Mouse (Mus musculus) urinary bladder, adult 2 months (tissue): ENCODE measurements around the gene Plppr3. TPM values are rescaled to one million over a fixed set of nuclear protein-coding genes. Genes with fewer than 3 reads are reported as not detected.

ENCODE experiments used
- DNase-seq: peaks from one replicate; pipeline ENCODE4 v3.0.0; 2022; ENCODE audit warnings: low spot score
- polyA plus RNA-seq: library from polyadenylated mRNA; depleted of rRNA; stranded (reverse); fragments of >200 nt; gene quantifications from 2 replicates; pipeline ENCODE4 v1.2.3, GENCODE M21; 2012; rRNA removed

Plppr3 gene
- polyA plus RNA-seq, 1 experiment: 1.8 TPM

DNA sequence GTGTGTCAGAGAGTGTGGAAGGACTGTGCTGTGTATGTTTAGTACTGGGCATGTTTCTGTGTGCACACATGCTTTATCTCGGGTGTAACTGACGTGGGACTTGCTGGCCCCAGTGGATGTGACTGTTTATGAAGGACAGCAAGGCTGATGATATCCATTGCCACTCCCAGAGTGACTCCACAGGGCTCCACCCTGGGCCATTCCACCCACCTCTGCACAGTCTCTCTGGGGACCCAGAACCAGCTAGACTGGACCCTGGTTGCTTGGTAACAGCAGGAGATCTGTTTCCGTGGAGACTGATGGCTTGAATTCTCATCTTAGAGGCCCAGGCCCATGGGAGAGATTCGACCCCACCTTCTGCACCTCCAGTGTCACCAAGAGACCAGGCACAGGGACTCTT, 56.2 kb downstream of the Plppr3 start:
- DNase-seq: no peak

DNA sequence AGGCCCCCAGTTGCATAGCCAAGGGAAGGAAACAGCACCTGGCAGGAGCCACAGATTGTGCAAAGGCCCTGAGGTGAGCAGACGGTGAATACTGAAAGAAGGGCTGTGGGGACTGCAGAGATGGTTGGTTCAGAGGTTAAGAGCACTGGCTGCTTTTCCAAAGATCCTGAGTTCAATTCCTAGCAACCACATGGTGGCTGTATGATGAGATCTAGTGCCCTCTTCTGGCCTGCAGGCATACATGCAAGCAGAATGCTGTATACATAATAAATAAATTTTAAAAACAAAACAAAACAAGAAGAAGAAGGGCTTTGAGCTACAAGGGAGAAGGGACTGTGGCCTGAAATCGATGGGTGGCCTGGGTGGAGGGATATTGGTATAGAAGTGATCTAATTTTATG, 57.3 kb downstream of the Plppr3 start:
- DNase-seq: no peak

DNA sequence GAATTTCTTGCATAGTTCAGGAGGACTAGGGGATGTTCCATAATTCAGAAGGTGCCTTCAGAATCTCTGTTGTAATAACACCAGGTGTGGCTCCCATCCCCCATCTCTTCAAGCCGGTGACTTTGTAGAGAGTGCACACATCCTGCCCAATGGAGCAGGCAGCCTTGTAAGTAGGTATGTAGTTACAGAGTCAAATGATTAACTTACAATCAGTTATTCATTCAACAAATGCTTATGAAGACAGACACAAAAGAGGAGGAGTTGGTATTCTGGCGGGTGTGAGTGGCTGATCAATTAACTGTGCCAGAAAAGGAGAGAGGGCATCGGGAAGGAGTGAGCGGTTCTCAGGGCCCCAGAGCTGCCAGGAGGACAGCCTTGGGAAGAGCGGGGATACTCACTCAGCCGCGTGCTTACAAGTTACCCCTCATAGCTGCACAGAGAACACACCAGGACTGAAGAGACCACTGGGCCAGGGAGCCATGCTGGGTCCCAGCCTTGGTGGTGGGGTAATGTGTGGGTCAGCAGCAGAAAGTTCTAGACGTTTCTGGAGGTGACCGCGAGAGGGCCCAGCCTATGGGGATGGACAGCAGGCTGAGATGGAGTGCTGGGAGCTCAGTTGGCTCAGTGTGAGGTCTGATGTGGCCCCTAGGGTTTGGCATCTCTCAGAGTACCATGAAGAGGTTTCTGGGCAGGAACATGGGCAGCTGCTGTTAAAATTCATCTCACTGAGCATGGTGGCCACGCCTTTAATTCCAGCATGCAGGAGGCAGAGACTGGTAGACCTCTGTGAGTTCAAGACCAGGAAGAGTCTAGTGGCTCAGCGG, 58.6 kb downstream of the Plppr3 start:
- no peak for DNase-seq

DNA sequence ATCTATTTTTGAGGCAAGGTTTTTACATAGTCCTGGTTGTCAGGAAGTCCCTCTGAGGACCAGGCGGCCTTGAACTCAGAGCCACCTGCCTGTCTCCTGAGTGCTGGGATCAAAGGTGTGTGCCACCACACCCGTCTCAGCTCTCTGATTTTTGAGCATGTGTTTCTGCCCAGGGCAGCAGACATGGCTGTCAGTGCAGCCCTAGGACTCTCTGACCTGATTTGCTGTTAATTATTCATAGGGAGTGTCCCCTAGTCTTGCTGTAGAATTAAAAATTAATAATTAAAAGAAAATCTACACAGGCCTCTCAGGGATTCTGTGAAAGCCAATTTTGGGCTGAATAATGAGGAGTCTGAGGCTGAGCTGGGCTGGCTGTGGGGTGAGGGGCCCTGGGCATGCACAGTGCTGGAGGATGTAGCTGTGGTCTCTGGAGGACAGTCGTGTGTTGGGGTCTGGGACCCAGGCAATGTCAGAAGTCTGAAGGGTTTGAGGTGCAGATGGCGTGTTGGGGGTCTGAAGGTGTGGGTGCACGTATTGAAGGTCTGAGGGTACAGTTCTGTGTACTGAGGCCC, 60.1 kb downstream of the Plppr3 start:
- no peak for DNase-seq

DNA sequence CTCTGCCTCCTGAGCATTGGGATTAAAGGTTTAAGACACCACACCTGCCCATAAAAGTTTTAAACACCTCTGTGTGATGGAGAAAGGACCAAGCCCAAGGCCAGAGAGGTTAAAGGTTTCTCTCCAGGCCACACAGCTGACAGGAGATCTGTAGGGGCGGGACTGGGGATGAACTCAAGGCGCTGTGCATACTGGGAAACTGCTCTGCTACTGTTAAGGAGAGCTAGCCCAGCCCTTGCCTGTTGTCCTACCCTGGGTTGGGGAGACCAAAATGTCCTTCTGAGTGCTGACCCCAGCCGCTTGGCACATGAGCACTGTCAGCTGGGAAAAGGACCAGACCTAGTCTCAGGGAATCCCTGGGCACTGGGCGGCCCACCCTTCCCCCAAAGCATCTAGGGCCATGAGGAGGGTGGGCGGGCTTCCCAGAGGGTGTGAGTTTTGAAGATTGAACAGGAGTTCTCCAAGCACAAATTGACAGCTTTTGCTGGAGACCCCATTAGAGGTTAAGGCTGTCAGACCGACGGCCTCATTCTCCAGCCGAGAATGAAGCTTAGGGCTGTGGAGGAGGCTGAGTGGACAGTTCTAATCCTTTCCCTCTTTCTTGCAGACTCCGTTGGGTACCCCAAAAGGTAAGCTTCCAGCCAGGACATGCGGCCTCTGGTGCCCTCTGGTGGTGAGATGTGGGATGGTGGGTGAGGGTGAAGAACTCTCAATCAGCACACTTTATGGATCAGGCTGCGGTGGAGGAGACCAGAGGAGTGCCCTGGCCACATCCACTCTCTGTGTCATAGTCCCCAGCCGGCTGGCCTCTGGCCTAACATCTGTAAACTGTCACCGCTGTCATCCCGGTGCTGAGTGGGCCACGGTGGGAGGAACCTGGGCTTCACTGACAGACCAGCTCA, 62.4 kb downstream of the Plppr3 start:
- DNase-seq: peak; percentile 84

Other genes with a start within 250 kb of the Plppr3 start
- 7.4 and 7.6 TPM in 2 replicates for gene Shc2, start 236.7 kb downstream of the Plppr3 start, polyA plus RNA-seq
- gene Odf3l2, start 228.9 kb downstream of the Plppr3 start, polyA plus RNA-seq: not detected in 2 replicates
- gene Madcam1, start 210.1 kb downstream of the Plppr3 start, polyA plus RNA-seq: not detected in 2 replicates
- 29.1 and 33.7 TPM in 2 replicates for gene Tpgs1, start 205.3 kb downstream of the Plppr3 start, polyA plus RNA-seq
- 60.6 and 70.0 TPM in 2 replicates for gene Cdc34, start 192.4 kb downstream of the Plppr3 start, polyA plus RNA-seq
- 1.1 and 1.4 TPM in 2 replicates for gene Gzmm, start 185.6 kb downstream of the Plppr3 start, polyA plus RNA-seq
- 614 and 631 TPM in 2 replicates for gene Bsg, start 170.1 kb downstream of the Plppr3 start, polyA plus RNA-seq
- gene Hcn2, start 158.0 kb downstream of the Plppr3 start, polyA plus RNA-seq: 0.96 and 1.5 TPM in 2 replicates
- 28.5 and 31.7 TPM in 2 replicates for gene Polrmt, start 128.1 kb downstream of the Plppr3 start, polyA plus RNA-seq
- 0.04 and 0.06 TPM in 2 replicates for gene Fgf22, start 119.6 kb downstream of the Plppr3 start, polyA plus RNA-seq
- 54.5 and 59.4 TPM in 2 replicates for gene Rnf126, start 107.7 kb downstream of the Plppr3 start, polyA plus RNA-seq
- 41.4 and 44.3 TPM in 2 replicates for gene Fstl3, start 97.4 kb downstream of the Plppr3 start, polyA plus RNA-seq
- 0.47 and 0.49 TPM in 2 replicates for gene Prss57, start 83.7 kb downstream of the Plppr3 start, polyA plus RNA-seq
- gene Palm, start 81.1 kb downstream of the Plppr3 start, polyA plus RNA-seq: 52.6 and 77.5 TPM in 2 replicates
- 0.66 and 0.92 TPM in 2 replicates for gene Misp, start 53.6 kb downstream of the Plppr3 start, polyA plus RNA-seq
- 140 and 166 TPM in 2 replicates for gene Ptbp1, start 20.2 kb downstream of the Plppr3 start, polyA plus RNA-seq
- gene Prtn3, start 158 bp downstream of the Plppr3 start, polyA plus RNA-seq: 0.62 and 1.0 TPM in 2 replicates
- 0.19 TPM in 1 of 2 replicates, not detected in the other for gene Elane, start 11.6 kb upstream of the Plppr3 start, polyA plus RNA-seq
- 564 and 1,194 TPM in 2 replicates for gene Cfd, start 16.2 kb upstream of the Plppr3 start, polyA plus RNA-seq
- gene Med16, start 34.3 kb upstream of the Plppr3 start, polyA plus RNA-seq: 31.7 and 40.9 TPM in 2 replicates
- gene Gm26602, start 36.2 kb upstream of the Plppr3 start, polyA plus RNA-seq: not detected in 2 replicates
- gene Kiss1r, start 42.3 kb upstream of the Plppr3 start, polyA plus RNA-seq: 5.5 and 5.7 TPM in 2 replicates
- gene R3hdm4, start 46.6 kb upstream of the Plppr3 start, polyA plus RNA-seq: 140 and 147 TPM in 2 replicates
- 3.8 and 4.1 TPM in 2 replicates for gene Arid3a, start 52.4 kb upstream of the Plppr3 start, polyA plus RNA-seq
- 23.5 and 25.0 TPM in 2 replicates for gene Wdr18, start 85.5 kb upstream of the Plppr3 start, polyA plus RNA-seq
- 0.04 TPM in 1 of 2 replicates, not detected in the other for gene Grin3b, start 96.1 kb upstream of the Plppr3 start, polyA plus RNA-seq
- gene Tmem259, start 109.7 kb upstream of the Plppr3 start, polyA plus RNA-seq: 135 and 159 TPM in 2 replicates
- gene Cnn2, start 114.0 kb upstream of the Plppr3 start, polyA plus RNA-seq: 173 and 185 TPM in 2 replicates
- 7.5 and 9.2 TPM in 2 replicates for gene Abca7, start 121.9 kb upstream of the Plppr3 start, polyA plus RNA-seq
- gene Arhgap45, start 142.0 kb upstream of the Plppr3 start, polyA plus RNA-seq: 18.9 and 23.0 TPM in 2 replicates
- 141 and 178 TPM in 2 replicates for gene Polr2e, start 165.2 kb upstream of the Plppr3 start, polyA plus RNA-seq
- gene Gpx4, start 172.5 kb upstream of the Plppr3 start, polyA plus RNA-seq: 524 and 620 TPM in 2 replicates
- gene Sbno2, start 230.9 kb upstream of the Plppr3 start, polyA plus RNA-seq: 34.0 and 35.4 TPM in 2 replicates
- gene Stk11, start 241.2 kb upstream of the Plppr3 start, polyA plus RNA-seq: 77.3 and 89.9 TPM in 2 replicates